Mouse (Mus musculus) mouse embryonic stem cell (cell line): ENCODE measurements around the gene Kcnj5.

Source experiments
- in situ Hi-C, 2 experiments: fragments of 300-500 bp; cut with MboI; formaldehyde crosslinking; loops; 1 replicate in 1 of 2; 3 replicates in 1 of 2; pipeline ENCODE4 v1.14.3; 2019 to 2020; ENCODE audit warnings: low sequenced_read_pairs in 2 of 2, low pct_unique_long_range_greater_than_20kb in 1 of 2, mixed read lengths in 1 of 2; ENCODE audit not compliant: unreplicated experiment in 1 of 2

Gene Kcnj5

DNA sequence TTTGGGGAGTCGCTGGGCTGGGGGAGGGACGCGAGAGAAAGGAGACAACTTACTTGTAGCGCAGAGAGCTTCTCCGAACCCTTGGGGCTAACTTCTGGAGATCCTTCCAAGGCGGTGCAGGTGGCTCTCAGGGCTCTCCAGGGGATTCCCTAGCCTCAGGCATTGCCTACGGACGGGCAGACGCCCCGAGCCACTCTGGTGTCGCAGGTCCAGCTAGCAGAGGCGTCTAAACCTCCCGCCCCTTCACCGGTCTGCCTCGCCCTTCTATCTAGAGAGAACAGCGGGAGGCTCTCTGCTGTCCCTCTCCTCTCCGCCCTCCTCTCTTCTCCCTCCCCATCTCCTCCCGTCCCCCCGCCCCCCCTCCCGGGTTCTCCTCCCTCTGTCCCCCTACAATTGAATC, at the start of gene Kcnj5:
Gene Kcnj5, minus strand, starts transcription at position 300 of the 400 bp plus-strand sequence.
- in situ Hi-C loops, result loop anchor here in 1 of 2 experiments (10.0 kb wide), 2 partner anchors 69 to 399 kb away; no protein-coding TSS in a partner anchor

DNA sequence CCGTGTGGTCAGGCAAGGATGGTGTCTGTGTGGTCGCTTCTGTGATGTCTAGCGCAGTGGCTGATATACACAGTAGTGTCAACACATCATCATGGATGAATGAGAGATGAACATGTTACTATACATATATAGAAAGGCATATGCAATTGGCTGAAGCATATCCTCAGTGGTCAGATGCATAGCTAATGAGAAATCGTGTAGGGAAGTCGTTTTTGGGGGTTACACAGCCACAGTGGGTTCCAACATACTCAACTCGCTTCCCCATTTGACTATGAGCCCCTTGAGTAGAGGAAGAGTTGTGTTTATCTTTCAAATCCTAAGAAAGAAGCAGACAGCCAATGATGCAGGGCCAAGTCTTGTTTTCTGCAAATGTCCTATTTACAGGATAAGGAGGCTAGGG, 48.6 kb upstream of the Kcnj5 start:
- in situ Hi-C loops, result loop anchor here in 1 of 2 experiments (25.0 kb wide), 1 partner anchor 695 kb away; no protein-coding TSS in a partner anchor

GRCm38 (mm10) chr9:32391701-32392100, 47.6 kb upstream of the Kcnj5 start:
- in situ Hi-C loops, result loop anchor here in 1 of 2 experiments (25.0 kb wide), 1 partner anchor 696 kb away; no protein-coding TSS in a partner anchor

GRCm38 (mm10) chr9:32391092-32391491, 46.9 kb upstream of the Kcnj5 start:
- in situ Hi-C loops, result loop anchor here in 1 of 2 experiments (25.0 kb wide), 1 partner anchor 696 kb away; no protein-coding TSS in a partner anchor

DNA sequence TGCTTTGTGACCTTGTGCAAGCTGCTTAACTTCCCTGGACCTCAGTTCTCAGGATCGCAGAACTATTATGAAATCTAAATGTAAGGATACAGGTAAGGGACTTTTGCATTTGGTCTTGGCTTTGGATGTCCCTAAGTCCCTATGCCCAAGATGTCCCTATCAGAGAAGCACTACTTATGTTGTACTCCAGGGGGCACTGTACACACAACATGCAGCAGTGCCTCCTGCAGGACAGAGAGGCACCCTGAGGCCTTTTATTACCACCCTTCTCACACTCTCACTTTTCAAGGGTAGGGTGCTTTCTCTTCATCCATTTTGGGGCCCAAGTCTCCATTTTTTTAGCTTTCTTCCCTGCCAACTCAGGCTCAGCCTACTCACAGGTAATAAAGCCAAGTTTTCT, 44.0 kb upstream of the Kcnj5 start:
- in situ Hi-C loops, result loop anchor here in 1 of 2 experiments (25.0 kb wide), 1 partner anchor 699 kb away; no protein-coding TSS in a partner anchor

GRCm38 (mm10) chr9:32384906-32385305, 40.8 kb upstream of the Kcnj5 start:
- in situ Hi-C loops, result loop anchor here in 1 of 2 experiments (25.0 kb wide), 1 partner anchor 702 kb away; no protein-coding TSS in a partner anchor

DNA sequence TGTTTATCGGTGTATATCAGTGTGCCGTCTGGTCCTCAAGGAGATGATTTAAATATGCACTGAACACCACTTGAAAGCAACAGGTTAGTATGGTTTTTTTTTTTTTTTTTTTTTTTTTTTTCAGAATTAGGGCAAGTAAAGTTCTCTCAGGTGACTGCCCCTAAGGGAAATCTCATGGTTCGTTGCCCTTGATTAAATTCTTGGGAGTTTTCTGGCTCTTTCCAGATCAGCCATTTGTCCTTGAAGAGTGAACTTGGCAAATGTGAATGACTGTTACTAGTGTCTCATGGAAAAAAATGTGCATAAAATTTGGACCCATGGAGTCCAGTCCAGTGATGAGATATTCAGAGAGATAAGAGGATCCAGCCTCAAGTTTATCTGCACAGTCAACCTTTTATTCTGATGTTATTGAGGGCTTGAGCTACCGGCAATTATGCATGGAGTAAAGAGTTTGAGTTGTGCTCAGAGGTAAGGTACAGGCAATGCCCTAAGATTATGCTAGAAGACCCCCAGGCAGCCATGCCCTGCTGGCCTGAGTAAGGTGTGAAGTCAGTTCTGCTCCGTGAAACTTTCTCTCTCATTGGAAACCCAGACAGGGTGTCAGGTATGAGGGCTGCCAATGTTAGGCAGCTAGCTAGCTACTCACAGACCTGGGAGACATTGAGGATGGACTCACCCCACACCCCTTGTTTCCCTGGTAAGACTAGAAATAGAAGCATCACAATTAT, 32.9 kb upstream of the Kcnj5 start:
- in situ Hi-C loops, result loop anchor here in 1 of 2 experiments (25.0 kb wide), 1 partner anchor 710 kb away; no protein-coding TSS in a partner anchor

DNA sequence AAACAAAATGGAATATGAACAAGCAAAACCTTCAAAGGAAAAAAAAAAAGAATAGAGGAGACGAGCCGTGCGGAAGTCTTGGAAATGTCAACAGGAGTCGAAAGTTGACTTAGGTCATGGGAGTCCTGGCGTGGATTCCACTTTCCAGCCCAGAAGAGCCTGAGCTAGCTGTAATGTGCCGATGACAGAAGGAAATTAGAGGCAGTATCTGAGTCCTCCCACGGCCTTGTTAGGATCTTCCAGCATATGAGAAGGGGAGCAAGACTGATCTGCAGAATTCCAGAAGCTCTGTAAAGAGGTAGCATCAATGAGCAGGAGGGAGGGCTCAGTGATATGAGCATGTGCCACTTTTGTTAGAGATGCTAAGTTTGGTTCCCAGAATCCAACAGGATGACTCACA, 31.9 kb upstream of the Kcnj5 start:
- in situ Hi-C loops, result loop anchor here in 1 of 2 experiments (25.0 kb wide), 1 partner anchor 711 kb away; no protein-coding TSS in a partner anchor

GRCm38 (mm10) chr9:32373656-32374055, 29.5 kb upstream of the Kcnj5 start:
- in situ Hi-C loops, result no loop called here

- in situ Hi-C loops, result no loop called here
Observed at GRCm38 (mm10) chr9:32372202-32372601, 28.1 kb upstream of the Kcnj5 start, which contains the start of gene Kcnj1. Gene Kcnj1 (plus strand): TSS chr9:32372493.

- in situ Hi-C loops, result no loop called here
Observed at GRCm38 (mm10) chr9:32369388-32369787, 25.2 kb upstream of the Kcnj5 start.

DNA sequence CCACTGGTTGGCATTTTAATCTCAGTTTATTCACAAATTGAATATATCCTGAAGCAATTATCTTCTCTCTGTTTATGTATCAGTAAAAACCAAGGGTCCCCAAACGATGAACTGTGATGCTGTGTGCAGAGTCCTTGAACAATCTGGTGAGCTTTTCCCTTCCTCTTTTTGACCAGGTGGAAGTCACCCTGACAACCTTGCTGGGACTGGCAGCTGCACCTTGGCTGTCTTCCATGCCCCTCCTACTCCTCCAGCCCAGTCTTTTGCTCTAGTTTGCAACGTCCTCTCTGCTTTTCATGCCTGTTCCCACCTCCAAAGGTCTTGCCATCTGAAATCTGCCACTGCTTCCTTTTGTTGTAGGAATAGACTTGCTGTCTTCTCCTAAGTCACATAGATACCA, 24.7 kb upstream of the Kcnj5 start:
- in situ Hi-C loops, result no loop called here

DNA sequence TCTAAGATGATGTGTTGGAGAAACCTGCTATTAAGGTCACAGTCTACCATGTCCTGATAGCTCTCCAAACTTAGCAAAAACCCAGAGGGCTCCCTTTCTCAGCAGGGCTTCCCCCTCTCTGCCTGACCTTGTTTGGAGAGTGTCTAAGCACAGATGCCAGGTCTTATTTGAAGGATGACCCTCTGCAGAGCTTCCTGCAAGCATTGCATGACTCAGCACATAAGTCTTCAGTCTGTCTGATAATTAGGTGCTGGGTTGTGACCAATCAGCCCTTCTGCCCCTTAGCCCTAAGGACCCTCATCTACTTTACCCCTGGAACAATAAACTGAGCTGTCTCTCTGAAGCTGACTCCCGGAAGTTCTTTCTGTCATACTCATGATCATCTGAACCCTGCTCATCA, 16.6 kb upstream of the Kcnj5 start:
- in situ Hi-C loops, result no loop called here

GRCm38 (mm10) chr9:32350332-32350731, 6.2 kb upstream of the Kcnj5 start:
- in situ Hi-C loops, result no loop called here

DNA sequence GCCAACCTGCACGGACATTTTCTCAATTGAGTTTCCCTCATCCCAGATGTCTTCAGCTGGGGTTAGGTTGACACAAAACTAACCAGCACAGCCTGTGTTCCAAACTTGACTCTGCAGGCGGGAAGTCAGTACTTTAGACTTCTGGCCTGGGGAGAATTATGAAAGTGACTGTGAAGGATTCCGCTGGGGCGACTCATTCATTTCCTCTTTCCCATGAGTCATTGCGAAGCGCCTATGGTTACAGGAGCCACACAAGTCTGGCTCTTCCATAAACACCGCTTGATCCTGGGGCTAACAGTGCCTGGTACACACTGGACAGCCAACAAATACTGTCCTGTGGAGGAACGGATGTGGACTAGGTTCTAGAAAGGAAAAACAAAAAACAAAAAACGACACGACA, 5.2 kb upstream of the Kcnj5 start:
- in situ Hi-C loops, result loop anchor here (5.0 to 10.0 kb wide), 3 partner anchors 75 to 405 kb away; no protein-coding TSS in a partner anchor

DNA sequence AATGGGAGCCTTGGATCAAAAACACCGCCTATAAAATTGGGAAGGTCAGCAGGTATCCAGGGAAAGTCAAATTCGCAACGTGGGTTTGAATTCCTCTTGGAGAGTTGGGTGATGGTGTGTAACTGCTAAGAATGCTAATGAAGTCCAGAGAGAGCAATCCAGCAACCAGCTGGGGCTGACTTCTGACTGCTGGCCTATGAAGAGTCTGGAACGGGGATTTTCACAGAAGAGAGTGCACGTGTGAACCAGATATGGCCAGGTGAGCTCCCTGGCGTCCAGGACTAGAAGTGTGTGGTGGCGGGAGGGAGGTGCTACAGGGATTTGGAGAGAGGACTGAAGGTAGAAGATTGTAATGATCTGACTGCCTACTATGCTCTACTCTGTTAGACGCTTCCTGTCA, 3.9 kb upstream of the Kcnj5 start:
- in situ Hi-C loops, result loop anchor here (5.0 to 10.0 kb wide), 3 partner anchors 73 to 403 kb away; no protein-coding TSS in a partner anchor

- in situ Hi-C loops, result loop anchor here in 1 of 2 experiments (10.0 kb wide), 2 partner anchors 70 to 400 kb away; no protein-coding TSS in a partner anchor
Observed at GRCm38 (mm10) chr9:32344489-32344888, 339 bp upstream of the Kcnj5 start.

GRCm38 (mm10) chr9:32342929-32343328, 1.2 kb downstream of the Kcnj5 start:
- in situ Hi-C loops, result loop anchor here in 1 of 2 experiments (10.0 kb wide), 2 partner anchors 68 to 398 kb away; no protein-coding TSS in a partner anchor

DNA sequence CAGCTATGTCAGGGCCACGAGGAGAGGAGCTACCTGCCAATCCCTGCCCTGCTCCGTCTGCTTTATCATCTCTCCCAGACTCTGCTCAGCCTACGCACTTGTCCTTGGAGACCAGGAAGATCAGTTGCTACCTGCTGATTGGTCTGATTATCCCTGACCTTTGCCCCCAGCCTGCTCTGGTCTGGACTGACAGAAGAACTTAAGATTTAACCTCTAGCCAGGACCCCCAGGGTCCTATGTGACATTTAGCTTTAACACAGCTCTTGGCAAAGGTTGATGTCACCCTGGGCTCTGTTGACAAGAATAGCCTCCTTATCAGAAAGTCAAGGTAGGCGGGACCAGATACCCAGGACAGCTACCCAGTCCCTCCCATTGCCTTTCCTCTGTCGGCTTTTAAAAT, 3.3 kb downstream of the Kcnj5 start:
- in situ Hi-C loops, result loop anchor here in 1 of 2 experiments (10.0 kb wide), 2 partner anchors 66 to 396 kb away; no protein-coding TSS in a partner anchor
